Mouse (Mus musculus) brain, embryonic 14.5 days (tissue): ENCODE results near the gene Mri1. TPM values are rescaled to one million over a fixed set of nuclear protein-coding genes. Genes with fewer than 3 reads are reported as not detected.

Experiments
- DNase-seq: peaks from one replicate; pipeline ENCODE4 v3.0.0-alpha.2; 2011; ENCODE audit warnings: low read depth
- CTCF ChIP-seq: fragments of 200-500 bp; IDR thresholded peaks from 2 replicates; pipeline ENCODE4 v1.5.1; 2012; ENCODE audit warnings: inconsistent platforms, mild to moderate bottlenecking, moderate library complexity, borderline replicate concordance; ENCODE audit not compliant: insufficient read depth, insufficient read length; ENCODE audit errors: extremely low read depth
- POLR2A ChIP-seq: fragments of 200-500 bp; IDR thresholded peaks from 2 replicates; pipeline ENCODE4 v1.6.1; 2012; ENCODE audit warnings: mild to moderate bottlenecking, inconsistent platforms, borderline replicate concordance; ENCODE audit not compliant: poor library complexity, insufficient read depth, insufficient read length, severe bottlenecking; ENCODE audit errors: extremely low read depth
- polyA plus RNA-seq: library from polyadenylated mRNA; depleted of rRNA; stranded (reverse); fragments of >200 nt; gene quantifications from 2 replicates; pipeline ENCODE4 v1.2.3, GENCODE M21; 2012; rRNA removed

Gene Mri1
- polyA plus RNA-seq, result 37.4 and 62.2 TPM in 2 replicates

DNA sequence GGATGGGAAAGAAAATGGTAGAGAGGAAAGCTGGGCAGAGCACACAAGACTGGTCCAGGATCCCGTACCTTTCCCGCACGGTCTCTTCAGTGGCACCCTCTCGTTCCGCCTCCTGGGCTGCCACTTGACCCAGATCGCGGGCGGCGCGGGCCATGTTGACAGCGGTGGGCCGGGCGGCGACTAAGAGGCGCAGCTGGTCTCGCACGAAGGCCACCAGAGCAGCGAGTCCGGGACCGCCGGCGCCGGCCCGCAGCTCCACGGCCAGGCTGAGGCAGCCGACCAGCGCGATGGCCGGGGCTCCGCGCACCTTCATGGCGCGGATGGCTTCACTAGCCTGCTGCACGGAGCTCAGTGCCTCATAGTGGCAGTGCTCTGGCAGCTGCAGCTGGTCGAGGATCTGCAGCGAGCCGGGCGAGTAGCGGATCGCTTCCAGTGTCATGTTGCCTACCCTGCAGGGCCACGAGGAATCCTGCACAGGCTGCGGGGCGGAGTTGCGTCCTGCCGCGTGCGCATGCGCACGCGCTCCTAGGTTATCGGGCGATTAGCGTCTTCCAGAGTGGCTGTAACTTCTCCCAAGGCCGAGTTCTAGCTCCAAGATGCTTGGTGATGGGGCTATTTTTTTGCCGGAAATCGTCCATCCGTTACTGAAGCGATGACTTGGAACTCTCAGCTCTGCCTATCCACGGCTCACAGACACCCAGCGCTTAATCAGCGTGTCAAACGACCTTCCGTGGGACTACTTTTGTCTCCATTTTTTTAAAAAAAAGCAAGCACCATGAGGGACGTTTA, at the start of gene Mri1:
Gene Mri1, minus strand, starts transcription at position 505 of the 789 bp plus-strand sequence.
- TF ChIP-seq CTCF (no peak), POLR2A (peak; percentile 55; the same call in 1 of the 2 replicates)
- peak; percentile 96 for DNase-seq

DNA sequence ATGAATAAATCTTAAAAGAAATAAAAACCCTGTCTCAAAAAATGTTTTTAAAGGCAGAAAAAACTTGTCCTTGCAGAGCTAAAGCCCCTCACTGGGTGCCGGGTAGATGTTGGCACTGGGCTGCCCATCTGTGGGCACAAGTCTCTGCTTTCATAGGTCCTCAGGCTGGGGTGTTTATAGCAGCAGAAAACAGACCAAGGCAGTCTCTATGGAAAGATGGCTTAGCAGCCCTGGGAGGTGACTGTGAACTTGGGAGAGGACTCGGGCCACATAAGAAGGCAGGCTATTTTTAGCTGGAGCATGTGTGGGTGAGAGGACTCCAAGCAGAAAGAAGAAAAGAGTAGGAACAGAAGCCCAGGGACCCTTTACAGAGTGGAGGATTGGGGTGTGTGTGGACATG, 46.8 kb upstream of the Mri1 start:
- DNase-seq, result no peak
- TF ChIP-seq POLR2A (no peak), CTCF (no peak)

DNA sequence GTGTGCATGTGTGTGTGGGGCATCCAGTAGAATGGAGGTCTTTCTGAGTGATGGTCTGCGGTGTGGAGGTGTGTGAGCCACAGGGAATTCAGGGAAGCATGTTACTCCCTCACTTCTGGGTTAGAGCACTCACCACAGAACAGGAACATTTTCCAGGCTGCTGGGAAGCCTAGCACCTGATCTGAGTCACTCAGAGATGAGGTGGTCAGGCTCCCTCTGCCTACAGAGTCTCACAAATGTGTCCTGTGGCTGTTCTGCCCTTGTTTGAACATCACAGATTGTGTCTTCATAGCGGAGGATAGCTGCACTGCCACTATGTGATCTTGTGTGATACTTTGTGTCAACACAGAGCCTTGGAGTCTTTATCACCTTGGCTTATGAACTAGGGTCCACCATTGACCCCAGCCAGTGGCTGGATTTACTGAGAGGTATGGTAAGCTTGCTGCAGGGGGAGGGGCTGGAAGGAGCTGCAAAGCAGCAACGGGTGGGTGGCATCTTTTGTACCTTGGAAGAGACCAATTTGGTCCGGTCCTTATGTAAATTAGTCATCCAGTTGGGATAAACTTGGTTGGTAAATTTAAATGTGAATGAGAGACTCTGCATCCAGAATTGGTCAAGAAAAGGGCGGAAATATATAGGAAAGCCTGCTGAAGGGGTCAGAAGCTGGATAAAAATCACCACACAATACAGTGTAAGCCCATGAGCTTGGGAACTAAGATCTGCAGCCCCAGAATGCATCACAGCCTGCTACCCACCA, 40.1 kb upstream of the Mri1 start:
- TF ChIP-seq CTCF (no peak), POLR2A (no peak)
- DNase-seq, result no peak

DNA sequence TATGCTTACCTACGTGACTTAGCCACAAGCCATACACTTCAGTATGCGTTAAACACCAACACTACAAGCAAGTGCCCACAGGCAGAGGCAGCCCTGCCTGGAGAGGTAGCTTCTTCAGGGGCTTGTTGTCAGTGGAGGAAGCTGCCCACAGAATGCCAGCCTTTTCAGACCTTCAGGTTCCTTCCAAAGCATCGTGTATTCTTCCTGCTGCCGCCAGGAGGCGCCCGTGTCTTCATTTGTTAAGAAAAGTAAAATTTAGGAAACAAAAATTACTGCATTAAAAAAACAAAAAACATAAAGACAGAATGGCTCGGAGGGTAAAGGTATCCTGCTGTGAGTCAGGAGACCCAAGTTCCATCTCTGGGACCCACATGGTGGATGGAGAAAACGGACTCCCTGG, 34.6 kb upstream of the Mri1 start:
- TF ChIP-seq POLR2A (no peak), CTCF (peak; percentile 84)
- peak; percentile 87 for DNase-seq

GRCm38 (mm10) chr8:84291086-84291485, 34.0 kb upstream of the Mri1 start:
- no peak for DNase-seq
- TF ChIP-seq POLR2A (no peak), CTCF (no peak)

DNA sequence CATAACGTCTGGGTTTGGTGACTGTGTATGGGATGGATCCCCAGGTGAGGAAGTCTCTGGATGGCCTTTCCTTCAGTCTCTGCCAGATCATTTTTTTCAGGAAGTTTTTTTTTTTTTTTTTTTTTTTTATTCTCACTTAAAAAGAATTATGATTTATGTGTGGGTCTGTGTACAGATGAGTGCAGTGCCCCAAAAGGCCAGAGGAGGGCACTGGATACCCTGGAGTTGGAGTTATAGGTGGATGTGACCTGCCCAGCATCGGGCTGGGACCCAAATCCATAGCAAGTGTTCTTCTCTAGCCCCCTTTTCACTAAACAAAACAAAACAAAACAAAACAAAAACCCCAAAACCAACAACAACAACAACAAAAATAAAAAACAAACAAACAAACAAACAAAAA, 31.8 kb upstream of the Mri1 start:
- TF ChIP-seq CTCF, result peak; percentile 58; the same call in 1 of the 2 replicates
- no peak for TF ChIP-seq POLR2A
- DNase-seq, result no peak

- TF ChIP-seq CTCF, result peak; percentile 54; the same call in 1 of the 2 replicates
- peak; percentile 53 for DNase-seq
Measured at GRCm38 (mm10) chr8:84285665-84286064, 28.5 kb upstream of the Mri1 start.

DNA sequence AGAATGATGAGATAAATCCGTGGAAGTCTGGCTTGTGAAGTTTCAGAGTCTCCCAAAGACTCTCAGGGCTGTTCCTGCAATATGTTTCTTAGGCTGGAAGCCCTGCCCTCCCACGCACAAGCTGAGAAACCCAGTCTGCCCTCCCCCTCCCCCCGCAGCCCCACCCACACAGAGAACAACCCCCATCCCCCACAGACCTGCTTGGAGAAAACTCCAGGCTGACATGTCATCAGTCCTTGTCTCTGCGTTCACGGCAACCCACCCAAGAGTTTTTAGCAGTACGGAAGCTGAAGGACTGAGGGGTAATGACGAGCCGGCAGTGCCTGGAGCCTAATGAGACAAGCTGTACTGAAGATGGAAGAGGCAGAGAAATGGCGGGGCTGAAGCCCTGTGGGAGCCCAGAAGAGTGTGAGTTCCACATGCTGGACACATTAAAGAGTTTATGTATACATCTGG, 27.5 kb upstream of the Mri1 start:
- DNase-seq, result no peak
- no peak for TF ChIP-seq CTCF
- TF ChIP-seq POLR2A, result no peak

DNA sequence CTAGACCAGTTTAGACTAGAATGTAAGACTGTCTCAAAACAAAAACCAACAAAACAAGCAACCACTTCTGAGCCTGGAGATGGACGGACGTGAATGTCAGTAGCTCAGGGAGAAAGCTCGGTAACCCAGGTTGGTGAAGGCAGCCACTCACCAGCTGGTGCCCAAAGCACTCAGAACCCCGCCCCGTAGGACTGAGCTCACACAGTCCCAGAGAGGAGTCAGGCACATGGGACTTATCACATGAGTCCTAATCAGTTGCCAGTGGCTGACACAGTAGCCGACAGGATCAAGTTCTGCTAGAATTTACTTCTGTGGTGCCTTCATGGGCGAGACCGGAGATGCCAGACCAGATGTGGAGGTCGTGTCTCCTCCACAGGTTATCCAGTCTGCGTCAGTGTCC, 23.7 kb upstream of the Mri1 start:
- TF ChIP-seq CTCF (no peak), POLR2A (no peak)
- DNase-seq, result no peak

DNA sequence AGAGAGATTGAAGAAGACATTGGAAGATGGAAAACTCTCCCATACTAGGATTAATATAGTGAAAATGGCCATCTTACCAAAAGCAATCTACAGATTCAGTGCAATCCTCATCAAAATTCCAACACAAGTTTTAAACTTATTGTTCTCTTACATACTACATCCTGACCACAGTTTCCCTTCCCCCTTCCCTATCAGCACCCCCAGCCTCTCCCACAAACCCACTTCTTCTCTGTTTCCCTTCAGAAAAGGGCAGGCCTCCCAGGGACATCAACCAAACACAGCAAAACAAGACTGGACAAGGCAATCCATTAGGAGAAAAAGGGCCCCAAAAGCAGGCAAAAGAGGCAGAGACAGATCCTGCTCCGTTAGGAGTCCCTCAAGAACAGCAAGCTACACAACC, 19.3 kb upstream of the Mri1 start:
- TF ChIP-seq CTCF (no peak), POLR2A (no peak)
- no peak for DNase-seq

DNA sequence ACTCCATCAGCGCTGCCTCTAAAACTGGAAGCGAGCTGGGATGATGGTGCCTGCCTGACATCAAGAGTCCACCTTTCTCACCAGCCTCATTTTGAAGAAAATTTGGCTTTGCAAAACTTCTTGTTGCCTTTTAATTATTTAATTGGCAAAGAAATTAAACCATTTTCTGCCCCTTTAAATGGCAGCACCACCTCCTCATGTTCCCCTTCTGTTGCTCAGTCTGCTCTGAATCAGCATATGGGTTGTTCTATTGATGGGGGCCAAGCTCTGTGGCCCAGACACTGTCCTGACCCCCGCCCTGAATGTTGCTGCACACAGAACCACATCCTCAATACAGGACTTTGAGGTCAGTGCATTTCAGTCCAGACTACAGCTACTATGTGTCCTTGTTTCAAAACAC, 16.8 kb upstream of the Mri1 start:
- DNase-seq, result no peak

DNA sequence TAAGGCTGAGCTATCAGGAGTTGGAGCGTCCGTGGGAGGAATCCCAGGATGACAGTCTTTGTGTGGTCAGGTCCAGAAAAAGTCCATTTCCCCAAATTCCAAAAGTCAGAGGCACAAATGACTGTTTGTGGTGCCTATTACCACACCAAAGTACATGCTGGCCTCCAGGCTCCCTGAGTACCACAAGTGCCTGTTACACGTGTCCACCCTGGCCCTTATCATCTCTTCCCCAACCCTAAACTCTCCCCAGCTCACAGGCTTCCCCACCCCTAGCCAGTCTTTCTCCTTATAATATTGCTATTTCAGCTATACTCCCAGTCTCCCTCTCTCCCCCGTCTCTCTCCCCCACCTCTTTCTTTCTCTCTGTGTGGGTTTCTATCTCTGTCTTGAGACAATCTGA, 15.2 kb upstream of the Mri1 start:
- TF ChIP-seq CTCF (no peak), POLR2A (no peak)
- DNase-seq, result no peak

More for the DNA sequence above, 16.8 kb upstream of the Mri1 start:
- no peak for TF ChIP-seq POLR2A
- no peak for TF ChIP-seq CTCF
